Comparison of ENCODE assay signal across 8 mouse cellular contexts in the genomic region with DNA sequence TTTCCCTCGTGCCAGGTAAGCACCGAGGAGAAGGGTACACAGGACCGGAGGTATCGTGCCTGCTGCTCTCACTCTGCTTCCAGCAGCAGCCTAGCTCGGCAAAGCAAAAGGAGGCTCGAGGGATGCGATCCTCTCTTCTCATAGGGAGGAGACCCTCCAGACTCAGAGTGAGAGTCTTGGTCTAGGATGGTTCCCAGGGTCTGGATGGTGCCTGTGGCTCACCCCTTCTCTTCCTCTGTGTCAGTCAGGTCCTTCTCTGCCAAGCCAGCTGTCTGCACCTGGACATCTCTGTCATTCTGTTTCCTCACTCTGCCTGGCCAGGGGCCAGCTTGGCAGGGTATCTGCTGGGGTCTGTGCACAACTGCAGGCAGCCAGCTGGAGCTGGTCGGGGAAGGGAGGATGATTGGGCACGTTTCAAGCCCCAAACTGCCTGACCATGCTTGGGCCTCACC.
A peak's percentile ranks its signal among the peaks of the same experiment; 100 is the strongest.
DNase-seq lines count a peak whose midpoint lies in the region; ATAC-seq lines count a peak whose summit lies in the region.

No protein-coding gene starts in this region.

- H3K4me3 ChIP-seq in forebrain, embryonic 15.5 days: no peak overlapping the region

- intact Hi-C loops in left cerebral cortex, postnatal 4 days (cut with DNase I): no loop called here
- intact Hi-C loops in left cerebral cortex, postnatal 25 days (cut with DNase I): no loop called here

- 45% methylated on average over 9 of the region's 9 CpGs for WGBS in forebrain, embryonic 15.5 days

- no peaks in the 10 kb centered on the region for H3K27me3 ChIP-seq in forebrain, embryonic 15.5 days

- H3K4me2 ChIP-seq in forebrain, embryonic 15.5 days (replicated peaks): no peak overlapping the region

- peaks cover 39% of the 10 kb centered on the region for H3K4me1 ChIP-seq in forebrain, embryonic 15.5 days

- peak; percentile 87 for DNase-seq in left cerebral cortex, postnatal 4 days
- DNase-seq in left cerebral cortex, postnatal 25 days (ENCODE audit: low spot score in 2 of 2): no peak
- DNase-seq in heart, postnatal 4 days: peak; percentile 73
- peak; percentile 49 for DNase-seq in lung, postnatal 36 days
- DNase-seq in liver: no peak
- DNase-seq in B cell, adult 2 months: no peak

- no peaks in the 10 kb centered on the region for H3K9me3 ChIP-seq in forebrain, embryonic 15.5 days

- H3K9ac ChIP-seq in forebrain, embryonic 15.5 days (replicated peaks): no peak overlapping the region

- peak; percentile 82 for ATAC-seq in forebrain, embryonic 15.5 days (replicated peaks)
- no peak for ATAC-seq in activated CD4-positive, CD25-positive, alpha-beta regulatory T cell, adult 4 months

- H3K36me3 ChIP-seq in forebrain, embryonic 15.5 days: no peaks in the 10 kb centered on the region

- H3K27ac ChIP-seq in forebrain, embryonic 15.5 days (replicated peaks): peak overlapping the region; percentile 73

Comparison
In these comparisons a context has a peak if more than half of its experiments do, and no peak if none do; other contexts are left out.
1. DNase-seq: peak in left cerebral cortex, postnatal 4 days (single experiment), heart, postnatal 4 days (single experiment) and lung, postnatal 36 days (single experiment); none in left cerebral cortex, postnatal 25 days (0 of 2), liver (single experiment) and B cell, adult 2 months (0 of 2).